Mouse (Mus musculus) spleen, embryonic (tissue): Measurements from ENCODE around the gene Naa35.
"Not testable (repeated sequence)": the region's sequence is repeated elsewhere in the genome, so short reads cannot be mapped to it uniquely, and the experiment has no call there.

ENCODE experiments used
- CTCF ChIA-PET: fragments of 350-600 bp; sonication (Branson Sonifier 250); formaldehyde crosslinking; loops from one replicate; lab custom pipeline; 2022; lab: Charles Lee

The Naa35 gene

GRCm38 (mm10) chr13:59572549-59572948 is 12.5 kb upstream of the Naa35 start:
- CTCF ChIA-PET = no interaction called here

- CTCF ChIA-PET = no interaction called here
Measured at GRCm38 (mm10) chr13:59580954-59581353, 4.1 kb upstream of the Naa35 start.

- CTCF ChIA-PET = interaction anchor here (0.6 to 1.1 kb wide), 3 partner anchors 27 to 1488 kb away, joined by 3 to 4 read pairs (median 3); no protein-coding TSS in a partner anchor
Measured at GRCm38 (mm10) chr13:59584481-59584880, 578 bp upstream of the Naa35 start.

GRCm38 (mm10) chr13:59585648-59586005 is 568 bp downstream of the Naa35 start:
- CTCF ChIA-PET = no interaction called here

- CTCF ChIA-PET = no interaction called here
Measured at GRCm38 (mm10) chr13:59587201-59587600, 2.1 kb downstream of the Naa35 start.

GRCm38 (mm10) chr13:59589672-59590071 is 4.6 kb downstream of the Naa35 start:
- CTCF ChIA-PET = no interaction called here

GRCm38 (mm10) chr13:59590691-59591090 is 5.6 kb downstream of the Naa35 start:
- CTCF ChIA-PET = no interaction called here

GRCm38 (mm10) chr13:59592058-59592457 is 7.0 kb downstream of the Naa35 start:
- CTCF ChIA-PET = not testable (repeated sequence)

- CTCF ChIA-PET = no interaction called here
Measured at GRCm38 (mm10) chr13:59592630-59593029, 7.6 kb downstream of the Naa35 start.

- CTCF ChIA-PET = no interaction called here
Measured at GRCm38 (mm10) chr13:59603096-59603495, 18.0 kb downstream of the Naa35 start.

- CTCF ChIA-PET = no interaction called here
Measured at GRCm38 (mm10) chr13:59604511-59604910, 19.5 kb downstream of the Naa35 start.

- CTCF ChIA-PET = no interaction called here
Measured at GRCm38 (mm10) chr13:59605221-59605922, 20.3 kb downstream of the Naa35 start.

- CTCF ChIA-PET = no interaction called here
Measured at GRCm38 (mm10) chr13:59609885-59610284, 24.8 kb downstream of the Naa35 start.

GRCm38 (mm10) chr13:59610437-59610836 is 25.4 kb downstream of the Naa35 start:
- CTCF ChIA-PET = no interaction called here

- CTCF ChIA-PET = no interaction called here
Measured at GRCm38 (mm10) chr13:59613868-59614267, 28.8 kb downstream of the Naa35 start.

- CTCF ChIA-PET = no interaction called here
Measured at GRCm38 (mm10) chr13:59615152-59615551, 30.1 kb downstream of the Naa35 start.

GRCm38 (mm10) chr13:59615554-59615953 is 30.5 kb downstream of the Naa35 start:
- CTCF ChIA-PET = no interaction called here

GRCm38 (mm10) chr13:59618463-59618862 is 33.4 kb downstream of the Naa35 start:
- CTCF ChIA-PET = no interaction called here

GRCm38 (mm10) chr13:59621643-59622489 is 36.8 kb downstream of the Naa35 start:
- CTCF ChIA-PET = no interaction called here

- CTCF ChIA-PET = no interaction called here
Measured at GRCm38 (mm10) chr13:59624389-59624788, 39.3 kb downstream of the Naa35 start.

- CTCF ChIA-PET = no interaction called here
Measured at GRCm38 (mm10) chr13:59624903-59625302, 39.8 kb downstream of the Naa35 start.

- CTCF ChIA-PET = no interaction called here
Measured at GRCm38 (mm10) chr13:59626739-59627138, 41.7 kb downstream of the Naa35 start.

GRCm38 (mm10) chr13:59634637-59635036 is 49.6 kb downstream of the Naa35 start:
- CTCF ChIA-PET = interaction anchor here (0.6 kb wide), 2 partner anchors 12 to 21 kb away, joined by 3 to 4 read pairs; no protein-coding TSS in a partner anchor
